Mouse (Mus musculus): ENCODE measurements around the gene Mkrn2os.

DNA sequence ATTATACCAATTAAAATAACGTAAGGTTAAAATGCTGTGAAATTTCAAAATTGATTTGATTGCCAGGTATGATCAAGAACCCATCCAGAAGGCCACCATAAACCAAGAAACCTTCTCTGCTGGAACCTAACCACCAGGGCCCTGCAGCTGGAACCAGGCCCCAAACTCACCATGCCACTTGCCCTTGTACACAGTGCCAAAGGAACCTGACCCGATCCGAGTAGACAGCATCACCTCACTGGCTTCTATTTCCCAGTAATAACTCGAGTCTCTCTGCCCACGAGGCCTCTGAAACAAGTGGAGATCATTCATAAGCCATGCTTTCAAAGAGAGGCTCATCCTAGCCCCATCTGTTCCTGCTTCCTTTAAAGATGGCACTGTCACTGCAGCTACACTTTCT, 33.7 kb upstream of the Mkrn2os start:
- no peak for TF ChIP-seq CTCF (IDR thresholded peaks at IDR 0.05; ENCODE audit: low read depth)
- no peak for TF ChIP-seq EP300 (IDR thresholded peaks at IDR 0.05; ENCODE audit: low read depth)
